Mouse (Mus musculus): ENCODE results near the gene 2810021J22Rik.
"Not testable (repeated sequence)": the region's sequence is repeated elsewhere in the genome, so short reads cannot be mapped to it uniquely, and the experiment has no call there.

The 2810021J22Rik gene

DNA sequence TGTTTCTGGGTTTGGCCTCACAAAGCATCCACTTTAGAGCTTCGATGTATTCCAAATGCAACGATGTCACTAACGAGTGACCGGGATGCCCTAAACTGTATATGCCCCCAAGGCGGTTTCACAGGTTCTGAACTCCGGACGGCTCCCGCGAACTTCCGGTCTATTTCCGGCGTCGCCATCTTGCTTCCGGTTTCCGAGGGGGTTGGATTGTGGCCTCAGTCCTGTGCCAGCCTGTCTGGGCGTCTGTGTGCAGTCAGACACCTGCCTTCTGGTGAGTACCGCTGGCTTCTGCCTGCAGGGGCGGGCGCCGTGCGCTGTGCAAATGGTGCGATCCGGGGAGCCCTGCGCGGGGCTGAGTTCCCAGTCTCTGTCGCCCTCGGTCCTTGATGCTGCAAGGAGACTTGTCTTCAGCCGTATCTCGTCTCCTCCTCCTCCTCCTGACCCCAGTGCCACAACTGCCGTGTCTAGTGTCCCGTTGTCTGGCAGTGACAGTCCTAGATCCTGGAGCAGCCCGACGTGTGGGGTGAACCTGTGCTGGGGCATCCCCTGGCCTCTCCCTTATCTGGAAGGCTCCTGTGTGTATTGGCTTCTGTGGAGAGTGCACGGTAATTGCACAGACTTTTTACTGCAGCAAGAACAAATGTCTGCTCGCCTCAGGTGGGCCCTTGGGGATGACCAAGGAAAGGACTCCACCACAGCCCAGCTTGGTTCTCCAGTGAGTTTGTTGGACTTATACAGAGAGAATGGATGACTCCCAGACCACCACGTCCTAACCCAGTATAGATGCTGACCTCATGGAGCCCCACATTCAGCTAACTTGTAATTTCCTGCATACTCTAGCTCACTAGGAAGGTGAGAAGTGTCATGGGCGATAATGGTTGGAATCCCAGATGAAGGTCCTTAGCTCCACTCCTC is at the start of gene 2810021J22Rik:
2810021J22Rik (plus strand) TSS at position 178 of the 915 bp plus-strand sequence.
- in situ Hi-C loops (cut with MboI; ENCODE audit: low sequenced_read_pairs): no loop called here

DNA sequence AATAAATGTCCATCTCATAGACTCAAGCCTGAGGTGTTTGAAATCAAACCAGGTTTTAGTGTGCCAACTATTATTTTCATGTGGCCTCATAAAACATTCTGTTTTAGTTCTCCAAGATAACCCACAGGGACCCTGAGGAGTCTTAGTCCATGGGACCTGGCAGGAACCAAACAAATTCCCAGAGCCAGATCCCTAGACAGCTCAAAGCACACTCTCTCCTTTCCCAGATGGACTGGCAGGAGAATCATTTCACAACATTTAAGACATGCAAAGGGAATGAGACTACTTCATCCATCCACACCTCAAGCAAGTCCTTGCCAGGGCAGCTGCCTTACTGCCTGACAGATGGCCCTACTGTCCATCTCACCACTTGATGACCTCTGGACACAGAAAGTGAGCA is 38.1 kb upstream of the 2810021J22Rik start, which contains the start of gene Olfr312:
Olfr312 (plus strand) TSS at position 301 of the 400 bp plus-strand sequence.
- in situ Hi-C loops (cut with MboI; ENCODE audit: low sequenced_read_pairs): not testable (repeated sequence)

DNA sequence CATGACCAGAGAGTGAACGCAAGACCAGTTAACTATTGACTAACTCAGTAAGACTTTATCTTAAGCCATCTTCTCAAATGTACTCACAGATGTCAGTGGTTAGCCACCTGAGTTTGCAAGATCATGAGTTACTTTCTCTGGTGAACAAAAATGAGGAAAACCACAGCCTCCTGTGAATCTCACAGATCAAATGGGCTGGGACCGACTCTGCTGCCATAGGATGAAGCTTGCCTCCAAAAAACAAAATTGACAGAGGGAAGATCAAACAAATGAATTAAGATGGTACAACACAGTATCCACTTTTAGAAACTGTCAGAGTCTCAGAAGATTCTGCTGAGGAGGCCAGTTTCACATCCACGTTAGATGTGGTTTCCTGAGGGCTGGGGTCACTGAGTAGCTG is 37.3 kb upstream of the 2810021J22Rik start:
- in situ Hi-C loops (cut with MboI; ENCODE audit: low sequenced_read_pairs): no loop called here

DNA sequence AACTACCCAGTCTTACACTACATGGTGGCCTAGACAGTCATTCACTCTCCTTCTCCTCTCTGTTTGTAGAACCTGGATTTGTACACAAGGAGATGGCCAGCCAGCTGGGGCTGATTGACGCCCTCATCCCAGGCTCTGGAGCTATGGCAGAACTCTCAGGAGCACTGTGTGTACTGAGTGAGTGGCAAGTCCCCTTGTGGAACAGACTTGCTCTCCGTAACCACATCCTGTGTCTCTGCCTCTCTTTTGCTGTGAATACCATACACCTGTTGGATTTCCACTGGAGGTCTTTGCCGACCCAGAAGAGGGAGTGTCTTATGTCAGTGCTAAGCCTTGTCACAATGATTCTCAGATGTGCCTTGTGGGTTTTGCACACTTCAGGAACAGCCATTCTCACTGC is 34.5 kb upstream of the 2810021J22Rik start:
- in situ Hi-C loops (cut with MboI; ENCODE audit: low sequenced_read_pairs): not testable (repeated sequence)

DNA sequence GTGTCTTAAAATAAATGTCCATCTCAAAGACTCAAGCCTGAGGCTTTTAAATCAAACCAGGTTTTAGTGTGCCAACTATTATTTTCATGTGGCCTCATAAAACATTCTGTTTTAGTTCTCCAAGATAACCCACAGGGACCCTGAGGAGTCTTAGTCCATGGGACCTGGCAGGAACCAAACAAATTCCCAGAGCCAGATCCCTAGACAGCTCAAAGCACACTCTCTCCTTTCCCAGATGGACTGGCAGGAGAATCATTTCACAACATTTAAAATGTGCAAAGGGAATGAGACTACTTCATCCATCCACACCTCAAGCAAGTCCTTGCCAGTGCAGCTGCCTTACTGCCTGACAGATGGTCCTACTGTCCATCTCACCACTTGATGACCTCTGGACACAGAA is 28.1 kb upstream of the 2810021J22Rik start, which contains the start of gene Olfr311:
Olfr311 (plus strand) TSS at position 301 of the 400 bp plus-strand sequence.
- in situ Hi-C loops (cut with MboI; ENCODE audit: low sequenced_read_pairs): not testable (repeated sequence)

DNA sequence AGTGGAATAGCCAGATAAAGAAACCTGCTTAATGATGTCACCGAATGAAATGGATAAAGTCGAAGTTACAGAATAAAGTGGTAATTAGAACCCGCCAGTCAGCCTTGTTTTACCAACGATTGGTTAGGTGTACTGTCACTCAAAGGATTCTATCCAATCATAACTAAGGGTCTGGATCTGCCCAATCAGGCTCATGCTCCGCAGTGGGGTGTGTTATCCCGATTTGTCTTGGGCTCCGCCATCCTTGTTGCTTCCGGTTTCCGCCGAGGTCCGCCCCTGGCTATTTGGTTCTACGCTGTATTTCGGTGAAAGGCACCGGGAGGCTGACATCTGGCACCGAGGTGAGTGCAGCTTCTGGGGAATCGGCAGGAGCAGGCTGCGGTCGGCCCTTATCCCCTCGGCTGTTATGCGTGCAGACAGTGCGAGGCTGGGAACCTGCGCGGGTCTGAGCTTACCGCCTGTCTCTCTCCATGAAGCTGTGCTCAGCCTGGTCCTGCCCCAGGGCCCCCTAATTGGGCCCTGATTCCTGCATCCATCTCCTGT is 20.0 kb upstream of the 2810021J22Rik start, which contains the start of gene Gm12258:
Gm12258 (plus strand) TSS at position 240 of the 543 bp plus-strand sequence.
- in situ Hi-C loops (cut with MboI; ENCODE audit: low sequenced_read_pairs): no loop called here

DNA sequence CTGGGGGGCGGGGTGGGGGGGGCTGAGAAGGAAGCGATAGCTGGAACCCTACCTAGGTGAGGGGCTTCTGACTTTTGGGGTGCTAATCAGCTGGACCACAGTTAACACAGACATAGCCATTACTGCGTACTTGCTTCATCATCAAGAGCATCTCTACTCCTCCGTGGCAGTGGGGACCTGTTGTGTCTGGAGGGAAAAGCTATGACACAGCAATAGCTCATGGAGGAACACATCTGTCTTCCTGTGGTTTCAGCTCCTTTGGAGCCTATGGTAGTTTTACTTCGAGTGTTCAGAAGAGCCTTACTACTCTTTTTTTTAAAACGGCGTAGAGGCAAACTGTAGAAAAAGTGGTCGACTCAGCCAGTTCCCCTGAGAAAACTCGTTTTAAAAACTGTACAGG is 19.4 kb upstream of the 2810021J22Rik start:
- in situ Hi-C loops (cut with MboI; ENCODE audit: low sequenced_read_pairs): no loop called here

DNA sequence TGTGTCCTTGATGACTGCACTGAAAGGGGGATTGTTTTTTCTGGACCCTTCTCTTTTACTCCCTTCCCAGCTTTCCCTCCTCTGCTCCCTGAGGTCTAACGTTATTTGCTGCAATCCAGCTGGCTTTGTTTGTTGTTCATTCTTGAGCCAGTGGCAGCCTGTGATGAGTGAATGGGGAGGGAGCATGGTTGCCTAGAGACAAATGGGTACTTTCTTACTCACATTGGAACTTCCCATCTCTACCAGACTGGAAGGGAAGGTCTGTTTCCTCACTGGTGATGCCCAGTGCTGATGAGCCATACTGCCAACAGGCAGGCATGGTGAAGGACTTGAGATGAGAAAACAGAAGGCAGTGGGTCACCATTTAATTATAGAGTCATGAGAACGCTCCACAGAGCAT is 17.3 kb upstream of the 2810021J22Rik start:
- in situ Hi-C loops (cut with MboI; ENCODE audit: low sequenced_read_pairs): no loop called here

DNA sequence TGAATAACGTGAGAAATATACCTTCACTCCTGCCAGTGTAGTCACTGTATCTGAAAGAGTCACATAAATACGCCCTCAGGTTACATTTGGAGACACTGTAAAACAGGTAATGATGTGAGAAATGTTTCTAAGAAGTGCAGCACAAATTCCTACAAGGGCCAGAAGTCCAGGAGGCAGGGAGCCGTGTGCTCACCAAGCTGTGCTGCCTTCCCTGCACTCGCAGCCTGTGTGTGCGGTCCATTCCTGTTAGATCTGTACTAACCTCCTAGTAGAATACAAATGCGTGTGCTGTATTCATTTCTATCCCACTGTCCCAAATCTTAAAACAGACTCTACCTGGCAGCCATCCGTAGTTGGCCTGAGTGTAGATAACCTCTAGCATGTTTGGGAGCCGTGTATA is 6.3 kb upstream of the 2810021J22Rik start:
- in situ Hi-C loops (cut with MboI; ENCODE audit: low sequenced_read_pairs): no loop called here

DNA sequence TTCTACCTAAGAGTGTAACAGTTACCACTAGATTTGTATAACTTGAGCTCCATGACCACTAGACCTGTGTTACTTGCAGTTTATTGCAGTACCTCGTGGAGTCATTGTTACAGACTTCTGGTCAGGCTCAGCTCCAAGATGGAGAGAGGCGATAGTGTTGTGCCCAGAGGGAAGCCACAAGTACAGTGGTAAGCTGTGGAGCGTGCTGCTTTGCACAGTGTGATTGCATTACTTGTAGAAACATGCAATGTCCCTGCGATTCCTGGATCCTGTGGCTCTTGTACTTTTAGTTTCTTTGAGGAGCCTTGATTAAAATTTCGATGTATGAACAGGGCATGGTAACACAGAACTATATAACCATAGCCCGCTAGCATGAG is 926 bp downstream of the 2810021J22Rik start:
- in situ Hi-C loops (cut with MboI; ENCODE audit: low sequenced_read_pairs): no loop called here

DNA sequence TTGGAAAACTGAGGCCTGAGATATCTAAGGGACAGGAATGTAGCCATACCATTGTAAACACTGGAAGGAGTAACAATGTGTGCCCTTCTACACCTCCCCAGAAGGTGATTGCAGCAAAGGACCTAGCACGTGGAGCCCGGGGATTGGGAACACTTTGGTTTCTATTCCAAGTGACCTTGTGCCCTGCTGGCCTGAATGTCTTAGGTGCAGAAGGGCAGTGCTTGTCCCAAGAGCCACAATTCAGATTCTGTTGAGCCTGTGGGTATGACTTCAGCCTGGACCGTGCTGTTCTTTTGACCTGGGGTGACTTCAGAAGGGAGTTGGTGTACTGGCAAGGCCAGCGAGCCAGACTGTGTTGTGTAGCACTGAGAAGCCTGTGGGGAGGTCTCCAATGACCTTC is 3.9 kb downstream of the 2810021J22Rik start:
- in situ Hi-C loops (cut with MboI; ENCODE audit: low sequenced_read_pairs): no loop called here

DNA sequence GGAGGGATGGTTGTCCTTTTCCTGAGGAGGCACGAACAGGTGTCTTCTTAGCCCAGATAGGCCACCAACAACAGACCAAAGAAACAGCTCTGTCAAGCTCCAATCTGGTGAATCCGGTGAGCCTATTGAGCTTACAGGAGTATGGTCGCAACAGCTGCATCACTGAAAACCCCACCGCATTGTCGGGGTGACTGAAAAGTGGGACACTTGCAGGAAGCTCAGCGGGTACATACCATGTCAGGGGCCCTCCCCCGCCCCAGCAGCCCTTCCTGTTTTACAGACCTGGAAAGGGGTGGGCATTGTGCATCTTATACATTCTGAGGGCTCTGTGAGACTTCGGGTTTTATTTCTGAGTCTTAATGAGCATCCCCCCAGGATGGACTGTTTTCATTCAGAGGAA is 16.7 kb downstream of the 2810021J22Rik start:
- in situ Hi-C loops (cut with MboI; ENCODE audit: low sequenced_read_pairs): no loop called here

DNA sequence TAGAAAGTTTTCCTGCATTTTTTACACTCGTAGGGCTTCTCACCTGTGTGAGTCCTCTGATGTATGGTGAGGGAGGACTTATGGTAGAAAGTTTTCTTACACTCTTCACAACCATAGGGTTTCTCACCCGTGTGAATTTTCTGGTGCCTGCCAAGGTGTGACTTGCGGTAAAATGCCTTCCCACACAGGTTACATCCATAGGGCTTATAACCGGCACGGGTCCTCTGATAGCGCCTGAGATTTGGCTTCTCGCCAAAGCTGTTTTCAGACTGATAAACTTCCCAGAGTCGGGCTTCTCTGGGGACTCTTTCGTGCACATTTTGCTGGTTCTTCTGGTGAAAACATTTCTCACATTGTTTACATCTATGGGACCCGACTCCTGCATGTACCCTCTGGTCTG is 23.5 kb downstream of the 2810021J22Rik start:
- in situ Hi-C loops (cut with MboI; ENCODE audit: low sequenced_read_pairs): no loop called here

DNA sequence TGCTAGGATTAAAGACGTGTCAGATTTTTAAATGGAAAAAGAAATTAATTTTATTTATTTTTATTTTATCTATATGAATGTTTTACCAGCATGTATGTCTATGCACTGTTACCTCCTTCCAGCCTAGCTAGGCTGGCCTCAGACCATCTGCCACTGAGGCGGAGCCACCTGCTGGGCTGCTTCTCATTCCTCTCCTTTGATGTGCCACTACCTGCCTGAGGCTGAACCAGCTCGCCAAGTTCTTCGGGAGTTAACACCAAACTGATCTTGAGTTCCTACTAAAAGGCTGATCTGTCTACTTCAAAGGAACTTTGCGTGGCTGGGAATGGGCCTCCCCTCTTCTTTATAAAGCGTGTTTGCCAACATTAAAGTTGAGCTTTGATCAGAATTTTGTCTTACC is 27.4 kb downstream of the 2810021J22Rik start:
- in situ Hi-C loops (cut with MboI; ENCODE audit: low sequenced_read_pairs): no loop called here

DNA sequence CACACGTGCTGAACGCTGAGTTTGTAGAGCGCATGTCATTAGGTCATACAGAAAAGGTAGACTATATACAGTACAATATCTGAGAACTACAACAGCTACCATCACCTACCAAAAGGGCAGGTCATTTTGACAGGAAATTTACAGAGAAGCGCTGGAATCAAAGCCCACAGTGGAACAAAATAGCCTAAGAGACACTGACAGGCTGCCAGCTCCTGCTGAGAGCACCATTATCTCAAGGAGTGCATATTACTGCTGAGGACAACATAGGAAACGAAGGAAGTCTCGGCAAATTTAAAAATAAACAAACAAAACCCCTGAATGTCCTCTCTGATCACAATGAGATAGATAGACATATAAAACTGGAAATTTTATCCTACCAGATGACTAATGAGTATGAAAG is 30.5 kb downstream of the 2810021J22Rik start:
- in situ Hi-C loops (cut with MboI; ENCODE audit: low sequenced_read_pairs): no loop called here

DNA sequence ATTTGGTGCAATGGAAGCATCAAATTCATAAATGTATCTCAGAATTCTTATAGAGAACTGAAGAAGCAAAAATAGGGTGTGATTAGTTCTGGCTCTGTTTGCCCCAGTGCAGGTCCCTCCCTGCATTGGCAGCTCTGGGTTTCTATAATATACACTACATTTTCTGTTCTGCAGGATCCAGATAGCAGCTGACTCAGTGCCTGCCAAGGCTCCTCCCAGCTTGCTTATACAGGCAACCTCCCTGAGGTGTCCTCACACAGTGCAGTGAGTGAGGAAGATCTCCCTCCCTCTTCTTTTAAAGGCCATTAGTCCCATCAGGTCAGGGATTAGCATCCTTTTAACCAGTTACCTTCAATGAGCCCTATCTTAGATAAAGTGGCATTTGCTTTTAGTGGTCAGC is 34.1 kb downstream of the 2810021J22Rik start:
- in situ Hi-C loops (cut with MboI; ENCODE audit: low sequenced_read_pairs): no loop called here

DNA sequence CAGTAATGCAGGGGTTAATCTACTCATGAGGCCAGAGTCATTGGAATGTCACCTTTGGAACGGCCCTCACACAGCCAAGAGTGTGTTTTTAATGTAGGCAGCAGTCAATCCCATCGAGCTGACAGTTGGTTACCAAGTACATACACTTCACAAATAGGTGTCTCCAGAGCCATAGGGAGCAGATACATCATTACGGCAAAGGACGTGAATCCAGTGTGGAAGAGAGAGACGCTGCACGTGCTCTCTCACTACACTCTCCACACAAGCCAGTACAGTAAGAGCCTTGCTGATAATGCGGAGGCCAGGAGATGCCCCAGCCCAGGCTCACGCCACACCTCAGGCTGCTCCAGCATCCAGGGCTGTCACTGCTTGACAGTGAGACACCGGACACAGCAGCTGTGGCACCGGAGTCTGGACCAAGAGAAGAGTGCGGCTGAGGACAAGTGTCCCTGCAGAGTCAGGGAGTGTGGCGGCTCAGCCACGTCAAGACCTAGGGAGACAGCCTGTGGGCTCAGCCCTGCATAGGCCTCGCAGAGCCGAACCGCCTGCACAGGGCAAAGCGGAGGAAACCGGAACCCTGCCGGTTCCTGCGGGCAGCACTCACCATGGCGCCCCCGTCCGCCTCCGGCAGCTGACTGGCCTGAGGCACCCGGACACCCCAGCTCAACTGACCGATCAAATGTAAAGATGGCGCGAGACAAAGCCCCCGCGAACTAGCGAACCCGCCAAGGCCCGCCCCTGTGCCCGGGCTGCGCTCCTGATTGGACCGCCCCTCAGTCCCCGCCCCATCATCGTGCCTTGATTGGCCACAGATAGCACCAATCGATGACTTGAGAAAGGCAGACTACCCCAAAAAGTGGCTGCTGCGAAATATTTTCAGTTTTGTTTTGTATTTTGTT is 36.7 kb downstream of the 2810021J22Rik start, which contains the start of gene Zfp39:
Zfp39 (minus strand) TSS at position 715 of the 899 bp plus-strand sequence.
- in situ Hi-C loops (cut with MboI; ENCODE audit: low sequenced_read_pairs): no loop called here

DNA sequence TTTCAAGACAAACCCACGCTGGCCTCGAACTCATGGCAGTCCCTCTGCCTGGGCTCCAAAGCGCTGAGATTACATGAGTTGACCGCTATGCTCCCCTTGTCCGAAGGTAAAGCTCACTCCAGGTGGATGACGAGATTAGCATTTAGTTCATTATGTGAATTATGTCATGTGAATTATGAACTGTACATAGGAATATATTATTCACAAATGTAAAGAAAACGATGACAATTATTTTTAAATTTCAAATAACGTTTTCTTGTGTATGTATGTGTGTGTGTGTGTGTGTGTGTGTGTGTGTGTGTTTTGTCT is 37.3 kb downstream of the 2810021J22Rik start:
- in situ Hi-C loops (cut with MboI; ENCODE audit: low sequenced_read_pairs): no loop called here

DNA sequence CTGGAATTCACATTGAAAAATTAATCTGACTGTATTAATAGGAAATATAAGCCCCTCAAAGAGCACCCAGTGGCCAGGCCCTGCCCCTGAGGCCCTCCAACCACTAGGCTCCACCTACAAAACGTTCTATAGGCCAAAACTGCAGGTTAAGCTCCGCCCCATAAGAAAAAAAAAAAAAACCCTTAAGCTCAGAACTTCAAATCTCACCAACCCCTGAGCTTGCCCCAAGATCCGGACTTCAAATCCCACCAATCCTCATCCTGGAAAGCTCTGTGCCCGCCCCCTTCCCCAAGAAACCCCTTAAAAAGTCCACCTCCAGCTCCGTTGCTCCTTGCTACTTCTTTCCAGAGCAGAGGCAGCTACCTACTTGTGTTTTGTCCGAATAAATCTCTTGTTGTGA is 37.8 kb downstream of the 2810021J22Rik start:
- in situ Hi-C loops (cut with MboI; ENCODE audit: low sequenced_read_pairs): no loop called here

DNA sequence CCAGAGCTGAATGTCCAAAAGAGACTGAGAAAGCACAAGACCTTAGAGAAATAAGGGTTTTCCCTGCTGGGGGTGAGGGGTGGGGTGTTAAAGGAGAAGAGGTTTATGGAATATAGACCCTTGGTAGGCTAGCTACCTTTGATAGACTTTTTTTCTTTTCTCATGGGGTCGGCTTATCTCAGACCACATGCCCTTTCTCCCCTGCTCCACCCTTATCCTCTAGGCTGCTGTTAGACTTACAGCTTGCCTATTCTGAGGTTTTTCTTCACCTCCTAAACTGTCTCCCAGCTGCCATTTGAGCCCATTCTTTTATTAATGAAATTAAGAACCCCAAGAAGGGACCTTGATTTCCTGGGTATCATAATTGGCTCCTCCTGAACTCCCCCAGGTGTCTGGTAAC is 46.8 kb downstream of the 2810021J22Rik start:
- in situ Hi-C loops (cut with MboI; ENCODE audit: low sequenced_read_pairs): no loop called here

DNA sequence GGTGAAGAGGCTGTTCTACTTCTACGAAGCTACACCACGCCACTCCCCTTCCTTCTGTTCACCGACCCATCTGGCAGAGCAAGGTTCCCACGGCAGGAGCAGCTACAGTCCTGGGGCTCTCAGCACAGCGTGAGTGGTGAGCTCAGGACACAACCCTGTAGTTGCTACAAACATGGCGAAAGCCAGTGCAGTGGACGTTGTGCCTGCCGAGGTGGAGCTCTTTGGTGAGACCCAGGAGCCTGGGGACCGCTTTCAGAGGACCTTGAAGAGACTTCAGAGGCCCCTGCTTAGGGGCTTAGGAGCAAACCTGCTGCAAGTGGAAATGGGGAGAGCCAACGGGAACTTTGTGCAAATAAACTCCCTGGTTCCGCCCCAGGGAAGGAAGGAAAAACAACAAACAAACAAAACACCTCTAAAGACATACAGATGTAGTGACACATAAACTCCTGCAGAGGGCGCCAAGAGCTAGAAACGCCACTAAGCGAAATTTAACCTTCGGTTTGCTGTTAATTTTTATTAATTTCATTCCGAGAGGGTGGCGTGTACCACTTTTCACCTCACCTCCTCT is 47.5 kb downstream of the 2810021J22Rik start:
- in situ Hi-C loops (cut with MboI; ENCODE audit: low sequenced_read_pairs): no loop called here

Data from CH12F3 (cell line).